Mouse (Mus musculus) heart, adult 2 months (tissue): ENCODE data around the gene Dock6. TPM values are rescaled to one million over a fixed set of nuclear protein-coding genes. Genes with fewer than 3 reads are reported as not detected.
"Not testable (repeated sequence)": the region's sequence is repeated elsewhere in the genome, so short reads cannot be mapped to it uniquely, and the experiment has no call there.

Source experiments
- DNase-seq, 2 experiments: peaks; one replicate each; pipeline ENCODE4 v3.0.0; 2021
- H3K27ac ChIP-seq: fragments of 200-600 bp; 2 replicates; pipeline ENCODE4 v1.8.1; 2022
- H3K27me3 ChIP-seq: fragments of 200-500 bp; 2 replicates; pipeline ENCODE4 v1.6.1; 2012; ENCODE audit warnings: mild to moderate bottlenecking, low read length, inconsistent platforms, mixed read lengths; ENCODE audit not compliant: control insufficient read depth, insufficient read depth
- H3K36me3 ChIP-seq: fragments of 200-500 bp; 2 replicates; pipeline ENCODE4 v1.6.1; 2012; ENCODE audit warnings: low read length, inconsistent platforms; ENCODE audit not compliant: control insufficient read depth, insufficient read depth
- H3K4me1 ChIP-seq: fragments of 200-500 bp; 2 replicates; pipeline ENCODE4 v1.6.1; 2011; ENCODE audit warnings: low read length; ENCODE audit not compliant: control insufficient read depth, insufficient read depth
- H3K4me3 ChIP-seq: fragments of 200-600 bp; 2 replicates; pipeline ENCODE4 v1.8.1; 2022
- H3K79me2 ChIP-seq: fragments of 200-500 bp; replicated peaks from 2 replicates; pipeline ENCODE4 v1.6.1; 2012; ENCODE audit warnings: mild to moderate bottlenecking, inconsistent platforms, low read length, moderate library complexity, mixed read lengths; ENCODE audit not compliant: control insufficient read depth, insufficient read depth
- H3K9ac ChIP-seq: fragments of 200-500 bp; 2 replicates; pipeline ENCODE4 v1.6.1; 2012; ENCODE audit warnings: low read depth, mild to moderate bottlenecking, control low read depth, inconsistent platforms, low read length, mixed read lengths
- CTCF ChIP-seq: fragments of 200-600 bp; IDR thresholded peaks from 2 replicates; pipeline ENCODE4 v1.8.1; 2022; ENCODE audit warnings: antibody characterized with exemption, mild to moderate bottlenecking, moderate library complexity
- EP300 ChIP-seq: fragments of 200-500 bp; IDR thresholded peaks from 2 replicates; pipeline ENCODE4 v1.6.1; 2011; ENCODE audit warnings: low read depth, low read length, control low read depth; ENCODE audit not compliant: insufficient read depth
- POLR2A ChIP-seq: fragments of 200-500 bp; IDR thresholded peaks from 2 replicates; pipeline ENCODE4 v1.6.1; 2011; ENCODE audit warnings: mild to moderate bottlenecking, low read depth, low read length, control low read depth; ENCODE audit not compliant: insufficient read depth
- WGBS: fragments of 180-500 bp; shearing (Covaris S2); methylation state at CpG from one replicate; pipeline ENCODE4 v1.1.7; 2018; 5-methylcytosine and 5-hydroxymethylcytosine counted together
- intact Hi-C: fragments of 180-260 bp; cut with DNase I; formaldehyde crosslinking; loops from one replicate; pipeline ENCODE4 v1.15.1; 2025
- polyA plus RNA-seq: library from polyadenylated mRNA; depleted of rRNA; stranded (reverse); fragments of >200 nt; gene quantifications from 2 replicates; pipeline ENCODE4 v1.2.3, GENCODE M21; 2012
- total RNA-seq, 2 experiments: library from RNA; stranded (reverse); gene quantifications; 2 replicates each; pipeline ENCODE4 v1.2.3; 2021

Gene Dock6
- total and polyA plus RNA-seq, 3 experiments: 25.9 to 87.9 (median 33.8) TPM

- Histone ChIP-seq H3K9ac (no peak overlapping the region), H3K36me3 (no peaks in the 10 kb centered on the region), H3K4me3 (no peak overlapping the region), H3K79me2 (no peaks in the 10 kb centered on the region), H3K27me3 (no peaks in the 10 kb centered on the region), H3K27ac (no peak overlapping the region), H3K4me1 (peaks cover 4% of the 10 kb centered on the region; the same call in 1 of the 2 replicates)
- WGBS: 16% methylated on average over 20 of the region's 20 CpGs
- TF ChIP-seq CTCF (peak; percentile 96), EP300 (peak; percentile 91), POLR2A (no peak)
- intact Hi-C loops: loop anchor here (1.0 to 10.0 kb wide), 3 partner anchors 31 to 179 kb away; no protein-coding TSS in a partner anchor
- DNase-seq: peak; percentile 50 to 71
These were observed 18.6 kb upstream of the Dock6 start for GRCm38 (mm10) chr9:21870879-21871524.

GRCm38 (mm10) chr9:21869290-21869689, 16.9 kb upstream of the Dock6 start:
- H3K4me3 ChIP-seq, H3K9ac ChIP-seq, H3K79me2 ChIP-seq, H3K36me3 ChIP-seq, H3K4me1 ChIP-seq, H3K27me3 ChIP-seq: not testable (repeated sequence)
- DNase-seq: peak; percentile 68 to 77
- intact Hi-C loops: loop anchor here (2.0 kb wide), 1 partner anchor 266 kb away; no protein-coding TSS in a partner anchor
- peak overlapping the region; percentile 23; the same call in 1 of the 2 replicates for H3K27ac ChIP-seq
- WGBS: 51% methylated on average over 7 of the region's 7 CpGs
- peak; percentile 67 for TF ChIP-seq CTCF

GRCm38 (mm10) chr9:21867726-21868125, 15.3 kb upstream of the Dock6 start:
- intact Hi-C loops: loop anchor here (2.0 kb wide), 1 partner anchor 265 kb away; no protein-coding TSS in a partner anchor
- TF ChIP-seq EP300: no peak
- no peak for TF ChIP-seq CTCF
- TF ChIP-seq POLR2A: no peak
- H3K36me3 ChIP-seq: no peaks in the 10 kb centered on the region
- H3K27ac ChIP-seq: peak overlapping the region; percentile 18
- no peak overlapping the region for H3K4me3 ChIP-seq
- DNase-seq: no peak
- no peaks in the 10 kb centered on the region for H3K27me3 ChIP-seq
- H3K4me1 ChIP-seq: peaks cover 6% of the 10 kb centered on the region
- 83% methylated on average over 3 of the region's 3 CpGs for WGBS
- no peak overlapping the region for H3K9ac ChIP-seq
- no peaks in the 10 kb centered on the region for H3K79me2 ChIP-seq

GRCm38 (mm10) chr9:21866641-21867040, 14.2 kb upstream of the Dock6 start:
- peak overlapping the region; percentile 64 for H3K27ac ChIP-seq
- intact Hi-C loops: no loop called here

GRCm38 (mm10) chr9:21865673-21866398, 13.4 kb upstream of the Dock6 start:
- no peaks in the 10 kb centered on the region for H3K36me3 ChIP-seq
- H3K4me3 ChIP-seq: no peak overlapping the region
- peak overlapping the region; percentile 64 for H3K27ac ChIP-seq
- WGBS: 75% methylated on average over 5 of the region's 5 CpGs
- DNase-seq: no peak
- no peaks in the 10 kb centered on the region for H3K27me3 ChIP-seq
- intact Hi-C loops: no loop called here
- TF ChIP-seq POLR2A (no peak), CTCF (no peak)
- H3K4me1 ChIP-seq: peaks cover 6% of the 10 kb centered on the region
- H3K9ac ChIP-seq: no peak overlapping the region
- H3K79me2 ChIP-seq: no peaks in the 10 kb centered on the region

More at GRCm38 (mm10) chr9:21866641-21867040, 14.2 kb upstream of the Dock6 start:
- peaks cover 6% of the 10 kb centered on the region for H3K4me1 ChIP-seq
- H3K9ac ChIP-seq: no peak overlapping the region
- peak in 1 of 2 experiments; percentile 57 for DNase-seq
- no peaks in the 10 kb centered on the region for H3K79me2 ChIP-seq
- TF ChIP-seq EP300 (peak; percentile 64; the same call in 1 of the 2 replicates), POLR2A (no peak)
- 17% methylated on average over 2 of the region's 2 CpGs for WGBS
- no peaks in the 10 kb centered on the region for H3K36me3 ChIP-seq
- no peak overlapping the region for H3K4me3 ChIP-seq
- no peaks in the 10 kb centered on the region for H3K27me3 ChIP-seq

- Histone ChIP-seq H3K27me3 (no peaks in the 10 kb centered on the region), H3K36me3 (no peaks in the 10 kb centered on the region), H3K4me1 (peaks cover 9% of the 10 kb centered on the region), H3K27ac (no peak overlapping the region), H3K9ac (no peak overlapping the region), H3K79me2 (no peaks in the 10 kb centered on the region), H3K4me3 (no peak overlapping the region)
- intact Hi-C loops: no loop called here
- 84% methylated on average over 1 of the region's 1 CpGs for WGBS
- DNase-seq: no peak
- no peak for TF ChIP-seq EP300
- no peak for TF ChIP-seq POLR2A
- no peak for TF ChIP-seq CTCF
These were observed 9.7 kb upstream of the Dock6 start for GRCm38 (mm10) chr9:21862181-21862580.

- H3K4me1 ChIP-seq, DNase-seq, intact Hi-C loops, H3K4me3 ChIP-seq, H3K27me3 ChIP-seq, H3K27ac ChIP-seq, H3K36me3 ChIP-seq, H3K9ac ChIP-seq, H3K79me2 ChIP-seq: not testable (repeated sequence)
- 85% methylated on average over 6 of the region's 6 CpGs for WGBS
These were observed 7.9 kb upstream of the Dock6 start for GRCm38 (mm10) chr9:21860349-21860748.
